Mouse (Mus musculus) erythroblast, embryonic 14.5 days (primary cell): ENCODE data around the gene Gnb1l.

Experiments used
- GATA1 ChIP-seq: IDR thresholded peaks from 2 replicates; pipeline ENCODE4 v1.6.1; 2012; ENCODE audit warnings: low read length, inconsistent platforms, mixed read lengths
- TAL1 ChIP-seq: IDR thresholded peaks from 3 replicates; pipeline ENCODE4 v1.6.1; 2012; ENCODE audit warnings: low read length, inconsistent platforms, mixed read lengths

- no peak for TF ChIP-seq GATA1
- no peak for TF ChIP-seq TAL1
Observed at GRCm38 (mm10) chr16:18577599-18578160, 79.2 kb downstream of the Gnb1l start.
